Mouse (Mus musculus) right cerebral cortex, postnatal 25 days (tissue): ENCODE measurements around the gene A730049H05Rik.

ENCODE experiments used
- DNase-seq: peaks from one replicate; pipeline ENCODE4 v3.0.0; 2022

The A730049H05Rik gene

GRCm38 (mm10) chr6:92831106-92831505 lies 14.8 kb downstream of the A730049H05Rik start:
- no peak for DNase-seq

- no peak for DNase-seq
Measured at GRCm38 (mm10) chr6:92842000-92842399, 25.7 kb downstream of the A730049H05Rik start.

- no peak for DNase-seq
Measured at GRCm38 (mm10) chr6:92843474-92843873, 27.2 kb downstream of the A730049H05Rik start.

GRCm38 (mm10) chr6:92845898-92846297 lies 29.6 kb downstream of the A730049H05Rik start:
- no peak for DNase-seq

- no peak for DNase-seq
Measured at GRCm38 (mm10) chr6:92846614-92847013, 30.3 kb downstream of the A730049H05Rik start.

GRCm38 (mm10) chr6:92849208-92849607 lies 32.9 kb downstream of the A730049H05Rik start:
- no peak for DNase-seq

GRCm38 (mm10) chr6:92850250-92850649 lies 34.0 kb downstream of the A730049H05Rik start:
- peak; percentile 61 for DNase-seq

GRCm38 (mm10) chr6:92854873-92855272 lies 38.6 kb downstream of the A730049H05Rik start:
- no peak for DNase-seq

GRCm38 (mm10) chr6:92857761-92858160 lies 41.5 kb downstream of the A730049H05Rik start:
- DNase-seq = no peak

GRCm38 (mm10) chr6:92858721-92859510 lies 42.6 kb downstream of the A730049H05Rik start:
- DNase-seq = no peak

GRCm38 (mm10) chr6:92860285-92860912 lies 44.1 kb downstream of the A730049H05Rik start:
- no peak for DNase-seq

GRCm38 (mm10) chr6:92862599-92862998 lies 46.3 kb downstream of the A730049H05Rik start:
- DNase-seq = no peak

GRCm38 (mm10) chr6:92869089-92869581 lies 52.9 kb downstream of the A730049H05Rik start, which contains the start of gene Gm15737:
Gene Gm15737, plus strand, starts transcription at chr6:92869357.
- DNase-seq = peak; percentile 10

GRCm38 (mm10) chr6:92869582-92870219 lies 53.4 kb downstream of the A730049H05Rik start:
- no peak for DNase-seq

GRCm38 (mm10) chr6:92871813-92872212 lies 55.5 kb downstream of the A730049H05Rik start:
- DNase-seq = no peak

GRCm38 (mm10) chr6:92872766-92873165 lies 56.5 kb downstream of the A730049H05Rik start:
- DNase-seq = no peak

GRCm38 (mm10) chr6:92874854-92875253 lies 58.6 kb downstream of the A730049H05Rik start:
- DNase-seq = no peak

GRCm38 (mm10) chr6:92875340-92875739 lies 59.1 kb downstream of the A730049H05Rik start:
- DNase-seq = no peak

- no peak for DNase-seq
Measured at GRCm38 (mm10) chr6:92876121-92876520, 59.8 kb downstream of the A730049H05Rik start.

GRCm38 (mm10) chr6:92877236-92877635 lies 61.0 kb downstream of the A730049H05Rik start:
- no peak for DNase-seq

- DNase-seq = no peak
Measured at GRCm38 (mm10) chr6:92878771-92879170, 62.5 kb downstream of the A730049H05Rik start.

- DNase-seq = no peak
Measured at GRCm38 (mm10) chr6:92879700-92880265, 63.5 kb downstream of the A730049H05Rik start.

GRCm38 (mm10) chr6:92882446-92882845 lies 66.2 kb downstream of the A730049H05Rik start:
- DNase-seq = no peak
